Mouse (Mus musculus) forebrain, embryonic 14.5 days (tissue): ENCODE measurements around the gene Olfr748. TPM values are rescaled to one million over a fixed set of nuclear protein-coding genes. Genes with fewer than 3 reads are reported as not detected.

Experiments
- polyA plus RNA-seq: library from polyadenylated mRNA; unstranded; fragments of >200 nt; fragmentation: Nextera tagmentation; extraction: Ambion mirVana; gene quantifications from 2 replicates; pipeline ENCODE4 v1.2.1, GENCODE M21; 2014

Olfr748 gene
- polyA plus RNA-seq, 1 experiment from 2014 or later: not detected

Other genes with a start within 250 kb of the Olfr748 start
- not detected in 2 replicates for gene Olfr741, start 234.6 kb upstream of the Olfr748 start, polyA plus RNA-seq
- gene Olfr742, start 203.8 kb upstream of the Olfr748 start, polyA plus RNA-seq: not detected in 2 replicates
- not detected in 2 replicates for gene Olfr743, start 185.5 kb upstream of the Olfr748 start, polyA plus RNA-seq
- gene Olfr744, start 92.5 kb upstream of the Olfr748 start, polyA plus RNA-seq: not detected in 2 replicates
- gene Olfr745, start 68.0 kb upstream of the Olfr748 start, polyA plus RNA-seq: not detected in 2 replicates
- gene Olfr746, start 60.3 kb upstream of the Olfr748 start, polyA plus RNA-seq: not detected in 2 replicates
- gene Olfr747, start 14.2 kb upstream of the Olfr748 start, polyA plus RNA-seq: not detected in 2 replicates
- gene Olfr749, start 37.7 kb downstream of the Olfr748 start, polyA plus RNA-seq: not detected in 2 replicates
- 152 and 161 TPM in 2 replicates for gene Ttc5, start 78.1 kb downstream of the Olfr748 start, polyA plus RNA-seq
- 0.11 TPM in 1 of 2 replicates, not detected in the other for gene Ccnb1ip1, start 100.4 kb downstream of the Olfr748 start, polyA plus RNA-seq
- 58.7 and 60.9 TPM in 2 replicates for gene Parp2, start 100.5 kb downstream of the Olfr748 start, polyA plus RNA-seq
- gene Tep1, start 163.2 kb downstream of the Olfr748 start, polyA plus RNA-seq: 1.3 and 2.5 TPM in 2 replicates
- 0.25 and 0.36 TPM in 2 replicates for gene Klhl33, start 190.1 kb downstream of the Olfr748 start, polyA plus RNA-seq
- gene Osgep, start 217.5 kb downstream of the Olfr748 start, polyA plus RNA-seq: 160 and 180 TPM in 2 replicates
- 322 and 355 TPM in 2 replicates for gene Apex1, start 217.6 kb downstream of the Olfr748 start, polyA plus RNA-seq
- gene Pip4p1, start 223.5 kb downstream of the Olfr748 start, polyA plus RNA-seq: 81.4 and 86.0 TPM in 2 replicates
- 20.5 and 28.2 TPM in 2 replicates for gene Pnp, start 223.7 kb downstream of the Olfr748 start, polyA plus RNA-seq
- gene Gm49342, start 237.1 kb downstream of the Olfr748 start, polyA plus RNA-seq: 2.5 TPM in 1 of 2 replicates, not detected in the other
- 0.46 and 0.69 TPM in 2 replicates for gene Pnp2, start 248.6 kb downstream of the Olfr748 start, polyA plus RNA-seq